Mouse (Mus musculus) kidney, adult 10 weeks (tissue): ENCODE measurements around the gene Abhd17b. TPM values are rescaled to one million over a fixed set of nuclear protein-coding genes. Genes with fewer than 3 reads are reported as not detected.

Experiments
- polyA plus RNA-seq: library from polyadenylated mRNA; stranded (reverse); fragments of 350-450 nt; fragmentation: Illumina TruSeq; extraction: RNeasy Lipid Tissue Mini Kit (QIAGEN cat#74804); gene quantifications from one replicate; pipeline ENCODE4 v1.2.3, GENCODE M21; 2014; ENCODE audit warnings: low read depth, low replicate concordance

Abhd17b gene
- 84.7 TPM for polyA plus RNA-seq

DNA sequence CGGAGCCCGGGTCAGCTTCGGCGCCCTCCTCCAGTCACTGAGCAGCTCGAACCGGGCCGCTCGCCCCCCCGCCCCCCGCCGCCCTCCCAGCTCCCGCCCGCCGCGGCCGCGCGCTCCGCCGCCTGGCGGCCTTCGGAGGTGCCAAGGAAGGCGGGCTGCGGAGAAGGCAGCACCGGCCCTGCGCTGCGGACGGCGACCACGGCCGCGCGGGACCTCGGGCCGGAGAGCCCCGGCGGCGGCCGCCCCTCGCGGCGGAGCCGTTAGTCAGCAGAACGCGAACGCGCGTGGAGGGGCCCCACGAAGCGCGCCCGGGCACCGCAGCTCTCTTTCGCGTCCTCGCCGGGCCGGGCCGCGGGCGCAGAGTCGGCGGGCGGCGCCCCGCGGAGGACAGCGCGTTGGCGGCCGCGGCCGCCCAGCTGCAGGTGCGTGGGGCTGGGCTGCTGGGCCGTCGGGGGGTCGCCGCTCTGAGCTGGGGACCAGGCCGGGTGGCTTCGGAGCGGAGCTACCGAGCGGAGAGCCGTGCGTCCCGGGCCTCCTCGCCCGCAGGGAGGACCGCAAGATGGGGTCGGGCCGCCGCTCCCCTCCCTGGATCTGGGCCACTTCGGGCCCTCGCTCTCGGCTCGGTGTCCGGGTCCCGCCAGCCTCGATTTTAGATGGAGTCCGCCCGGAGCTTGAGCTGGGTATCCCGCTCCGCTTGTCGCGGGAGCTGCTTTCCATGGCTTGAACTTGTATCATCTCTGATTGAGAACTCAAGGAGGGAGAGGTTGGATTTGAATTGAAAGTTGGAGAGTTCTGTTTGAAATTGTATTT lies at the start of gene Abhd17b:
Abhd17b (plus strand) TSS at position 14 of the 810 bp plus-strand sequence.

DNA sequence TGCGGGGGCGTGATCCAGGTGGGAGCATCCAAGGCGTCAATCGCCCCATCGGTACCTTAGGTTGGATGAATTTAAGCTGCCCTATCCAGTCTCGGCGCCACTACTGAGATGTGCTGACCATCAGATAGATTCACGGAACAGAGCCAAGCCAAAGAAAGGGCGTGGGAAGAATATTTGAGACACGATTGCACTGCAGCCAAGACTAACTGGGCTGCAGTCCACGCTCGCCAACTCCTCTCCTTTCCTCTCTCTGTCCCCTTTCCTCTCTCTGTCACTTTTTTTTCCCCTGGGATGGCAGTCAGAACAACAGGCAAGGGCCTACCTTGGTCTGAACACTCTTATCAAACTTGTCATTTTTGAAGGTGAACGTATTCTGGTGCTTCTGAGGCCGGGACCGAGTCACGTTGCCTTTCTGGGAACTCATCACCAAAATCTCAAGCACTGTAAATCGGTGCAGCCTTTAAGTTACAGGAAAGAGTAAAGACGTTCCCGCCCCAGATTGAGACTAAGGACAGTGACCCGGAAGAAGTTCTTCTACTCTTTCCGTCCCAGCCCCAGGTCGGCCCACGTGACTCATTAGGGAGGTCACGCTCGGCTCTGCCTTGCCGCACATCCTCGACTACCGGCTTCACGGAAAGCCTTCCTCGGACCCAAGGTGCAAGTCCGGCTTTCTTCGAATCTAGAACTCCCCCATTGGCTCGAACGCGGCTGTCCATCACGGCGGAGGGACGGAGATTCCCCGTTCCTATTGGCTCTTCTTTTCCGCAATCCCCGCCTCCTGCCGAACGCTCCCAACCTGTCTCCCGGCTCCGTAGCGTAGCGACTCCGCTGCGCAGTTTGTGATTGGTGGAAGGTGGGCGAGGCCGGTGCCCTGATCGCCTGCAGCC lies 457 bp upstream of the Abhd17b start, which contains the start of gene 1110059E24Rik:
1110059E24Rik (minus strand) TSS at position 692 of the 887 bp plus-strand sequence.

Other genes starting within 250 kb of the Abhd17b start
- gene Gda, start 179.7 kb upstream of the Abhd17b start, polyA plus RNA-seq: 9.3 TPM
- gene 1110059E24Rik, start 209 bp upstream of the Abhd17b start, polyA plus RNA-seq: 61.5 TPM
- gene Cemip2, start 125.2 kb downstream of the Abhd17b start, polyA plus RNA-seq: 8.5 TPM